Mouse (Mus musculus) limb, embryonic 13.5 days (tissue): ENCODE results near the gene Klra17. TPM values are rescaled to one million over a fixed set of nuclear protein-coding genes. Genes with fewer than 3 reads are reported as not detected.
"Not testable (repeated sequence)": the region's sequence is repeated elsewhere in the genome, so short reads cannot be mapped to it uniquely, and the experiment has no call there.

Experiments used
- ATAC-seq: fragments of 200-750 bp; cut with Nextera tagmentation; 2 replicates; pipeline ENCODE4 v1.8.0; 2017; ENCODE audit warnings: low read depth, moderate number of reproducible peaks, moderate TSS enrichment; ENCODE audit not compliant: low FRiP score
- H3K27ac ChIP-seq: fragments of 300-500 bp; sonication (generic); 2 replicates; pipeline ENCODE4 v1.5.1; 2015; ENCODE audit warnings: inconsistent platforms, mild to moderate bottlenecking, moderate library complexity
- H3K27me3 ChIP-seq: fragments of 300-500 bp; sonication (generic); 2 replicates; pipeline ENCODE4 v1.6.1; 2015; ENCODE audit warnings: mild to moderate bottlenecking, inconsistent platforms
- H3K36me3 ChIP-seq: fragments of 300-500 bp; sonication (generic); 2 replicates; pipeline ENCODE4 v1.6.1; 2015; ENCODE audit warnings: inconsistent platforms, mild to moderate bottlenecking, moderate library complexity
- H3K4me1 ChIP-seq: fragments of 300-500 bp; sonication (generic); 2 replicates; pipeline ENCODE4 v1.6.1; 2015; ENCODE audit warnings: inconsistent platforms
- H3K4me2 ChIP-seq: fragments of 300-500 bp; sonication (generic); replicated peaks from 2 replicates; pipeline ENCODE4 v1.6.1; 2015; ENCODE audit warnings: inconsistent platforms, mild to moderate bottlenecking, moderate library complexity
- H3K4me3 ChIP-seq: fragments of 300-500 bp; sonication (generic); 2 replicates; pipeline ENCODE4 v1.5.1; 2015; ENCODE audit warnings: moderate library complexity, mild to moderate bottlenecking, inconsistent platforms
- H3K9ac ChIP-seq: fragments of 300-500 bp; sonication (generic); 2 replicates; pipeline ENCODE4 v1.6.1; 2015; ENCODE audit warnings: mild to moderate bottlenecking, inconsistent platforms
- H3K9me3 ChIP-seq: fragments of 300-500 bp; sonication (generic); 2 replicates; pipeline ENCODE4 v1.6.1; 2016; ENCODE audit warnings: inconsistent platforms
- WGBS: fragments of 180-500 bp; shearing (Covaris S2); methylation state at CpG from one replicate; pipeline ENCODE4 v1.1.7; 2015; 5-methylcytosine and 5-hydroxymethylcytosine counted together
- polyA plus RNA-seq: library from polyadenylated mRNA; unstranded; fragments of >200 nt; fragmentation: Nextera tagmentation; extraction: Ambion mirVana; gene quantifications from 2 replicates; pipeline ENCODE4 v1.2.1, GENCODE M21; 2015

The Klra17 gene
- polyA plus RNA-seq: not detected in 2 replicates

- ATAC-seq: no peak
- peaks cover 23% of the 10 kb centered on the region for H3K9me3 ChIP-seq
- H3K4me1 ChIP-seq: no peaks in the 10 kb centered on the region
- H3K9ac ChIP-seq: no peak within 1 kb of the TSS
- H3K4me3 ChIP-seq: no peak within 1 kb of the TSS
- no peaks in the 10 kb centered on the region for H3K27me3 ChIP-seq
- no peaks in the 10 kb centered on the region for H3K36me3 ChIP-seq
- 62% methylated on average over 1 of the region's 1 CpGs for WGBS
- H3K4me2 ChIP-seq: no peak within 1 kb of the TSS
- H3K27ac ChIP-seq: no peak within 1 kb of the TSS
Measured at GRCm38 (mm10) chr6:129876549-129876948, at the start of gene Klra17. Klra17 (minus strand) TSS chr6:129876672.

DNA sequence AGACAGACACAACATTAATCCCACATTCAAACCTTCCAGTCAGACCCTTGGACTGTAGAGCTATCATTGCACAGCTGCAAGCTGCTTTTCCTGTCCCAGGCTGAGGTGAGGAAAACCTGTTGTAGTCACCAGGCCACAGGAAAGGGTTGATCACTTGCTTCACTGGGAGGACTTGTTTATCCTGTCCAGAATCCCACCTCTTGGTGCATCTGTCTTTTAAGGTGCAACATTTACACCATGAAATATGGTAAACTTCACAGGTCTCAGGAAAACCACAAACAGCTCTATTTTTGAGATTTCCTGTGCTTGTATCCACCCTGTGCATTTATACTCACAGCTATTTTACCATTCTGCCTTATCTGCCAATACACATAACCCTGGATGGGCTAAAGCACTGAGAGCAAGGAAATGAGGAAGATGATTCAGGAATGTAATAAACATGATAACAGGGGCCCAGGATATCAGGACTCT, 41.0 kb upstream of the Klra17 start, which contains the start of gene Klra5:
TSS of gene Klra5 (minus strand) at position 175 of the 471 bp plus-strand sequence.
- not testable (repeated sequence) for H3K36me3 ChIP-seq, H3K4me2 ChIP-seq, H3K9ac ChIP-seq, H3K4me3 ChIP-seq, H3K27ac ChIP-seq, ATAC-seq, H3K4me1 ChIP-seq, H3K27me3 ChIP-seq
- H3K9me3 ChIP-seq: peaks cover 27% of the 10 kb centered on the region

GRCm38 (mm10) chr6:129916996-129917395, 40.5 kb upstream of the Klra17 start:
- H3K9me3 ChIP-seq: peaks cover 25% of the 10 kb centered on the region
- no peak overlapping the region for H3K9ac ChIP-seq
- H3K36me3 ChIP-seq: no peaks in the 10 kb centered on the region
- no peaks in the 10 kb centered on the region for H3K4me1 ChIP-seq
- H3K4me2 ChIP-seq: no peak overlapping the region
- WGBS: 84% methylated on average over 1 of the region's 1 CpGs
- H3K4me3 ChIP-seq: no peak overlapping the region
- no peaks in the 10 kb centered on the region for H3K27me3 ChIP-seq
- no peak overlapping the region for H3K27ac ChIP-seq
- no peak for ATAC-seq

DNA sequence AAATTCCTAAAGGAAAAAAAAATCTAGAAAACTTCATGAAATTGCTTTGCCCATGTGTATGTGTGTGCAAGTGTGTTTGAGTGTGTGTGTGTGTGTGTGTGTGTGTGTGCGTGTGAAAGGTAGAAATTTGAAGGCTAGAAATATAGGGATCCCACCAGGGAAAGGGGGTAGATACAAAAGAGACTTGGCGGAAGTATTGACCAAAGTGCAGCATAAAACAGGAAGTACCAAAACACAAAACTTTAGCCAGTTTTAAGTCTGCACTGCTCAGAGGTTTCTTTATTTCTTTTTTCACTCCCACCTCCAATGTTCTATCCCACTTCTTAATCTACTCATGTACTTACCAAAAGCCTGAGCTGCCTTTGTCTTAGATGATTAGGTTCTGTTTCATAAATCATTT, 6.1 kb upstream of the Klra17 start:
- no peaks in the 10 kb centered on the region for H3K4me1 ChIP-seq
- ATAC-seq: no peak
- no peak overlapping the region for H3K27ac ChIP-seq
- no peak overlapping the region for H3K4me3 ChIP-seq
- H3K9ac ChIP-seq: no peak overlapping the region
- peaks cover 28% of the 10 kb centered on the region for H3K9me3 ChIP-seq
- no peaks in the 10 kb centered on the region for H3K36me3 ChIP-seq
- 83% methylated on average over 2 of the region's 2 CpGs for WGBS
- no peak overlapping the region for H3K4me2 ChIP-seq
- no peaks in the 10 kb centered on the region for H3K27me3 ChIP-seq

GRCm38 (mm10) chr6:129862349-129862748, 14.1 kb downstream of the Klra17 start, which contains the start of gene Gm17631:
Gm17631 (plus strand) TSS chr6:129862649.
- not testable (repeated sequence) for H3K27ac ChIP-seq, H3K4me1 ChIP-seq, H3K27me3 ChIP-seq, H3K4me2 ChIP-seq, H3K9me3 ChIP-seq, H3K9ac ChIP-seq, ATAC-seq, H3K36me3 ChIP-seq, H3K4me3 ChIP-seq
- no CpG with 5 or more reads among the region's 3 CpGs for WGBS

GRCm38 (mm10) chr6:129825559-129825958, 50.9 kb downstream of the Klra17 start:
- no peak overlapping the region for H3K27ac ChIP-seq
- H3K9ac ChIP-seq: no peak overlapping the region
- no peaks in the 10 kb centered on the region for H3K4me1 ChIP-seq
- H3K9me3 ChIP-seq: peaks cover 15% of the 10 kb centered on the region; the same call in 1 of the 2 replicates
- 78% methylated on average over 1 of the region's 1 CpGs for WGBS
- H3K4me2 ChIP-seq: no peak overlapping the region
- H3K4me3 ChIP-seq: no peak overlapping the region
- no peak for ATAC-seq
- no peaks in the 10 kb centered on the region for H3K36me3 ChIP-seq
- H3K27me3 ChIP-seq: no peaks in the 10 kb centered on the region

GRCm38 (mm10) chr6:129824004-129824403, 52.5 kb downstream of the Klra17 start:
- Histone ChIP-seq H3K27me3 (no peaks in the 10 kb centered on the region), H3K9me3 (0 out of 2 replicates have a peak, but pooled peaks cover 9% of the 10 kb centered on the region), H3K4me2 (no peak overlapping the region), H3K36me3 (no peaks in the 10 kb centered on the region), H3K27ac (no peak overlapping the region), H3K4me3 (no peak overlapping the region), H3K9ac (no peak overlapping the region), H3K4me1 (no peaks in the 10 kb centered on the region)
- WGBS: 82% methylated on average over 1 of the region's 1 CpGs
- ATAC-seq: no peak

GRCm38 (mm10) chr6:129817731-129818130, 58.7 kb downstream of the Klra17 start:
- H3K36me3 ChIP-seq: no peaks in the 10 kb centered on the region
- no peak overlapping the region for H3K9ac ChIP-seq
- H3K4me1 ChIP-seq: no peaks in the 10 kb centered on the region
- no peak overlapping the region for H3K4me3 ChIP-seq
- WGBS: 59% methylated on average over 3 of the region's 3 CpGs
- H3K27ac ChIP-seq: no peak overlapping the region
- no peak for ATAC-seq
- H3K9me3 ChIP-seq: no peaks in the 10 kb centered on the region
- H3K4me2 ChIP-seq: no peak overlapping the region
- no peaks in the 10 kb centered on the region for H3K27me3 ChIP-seq

DNA sequence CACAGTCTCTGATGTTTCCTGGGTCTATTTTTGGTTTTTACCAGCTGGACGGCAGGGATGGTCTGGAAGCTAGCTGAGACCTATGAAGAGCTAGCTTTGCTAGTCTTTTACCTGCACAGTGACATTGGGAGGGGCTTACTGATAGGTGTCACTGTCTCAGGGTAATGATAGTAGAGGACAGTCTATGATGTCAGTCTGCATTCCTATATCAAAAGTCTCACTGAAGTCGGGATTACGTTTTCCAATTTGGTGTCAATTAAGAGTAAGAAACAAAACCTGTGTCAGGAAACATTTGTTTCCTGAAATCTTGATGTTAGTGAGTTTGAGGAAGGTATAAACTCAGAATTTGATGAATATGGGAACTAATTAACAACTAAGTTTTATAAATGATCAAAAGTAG, 92.3 kb downstream of the Klra17 start, which contains the start of gene Gm156:
TSS of gene Gm156 (minus strand) at position 101 of the 400 bp plus-strand sequence.
- not testable (repeated sequence) for H3K9me3 ChIP-seq, H3K4me2 ChIP-seq, H3K27me3 ChIP-seq, H3K9ac ChIP-seq, H3K4me1 ChIP-seq, H3K4me3 ChIP-seq, H3K27ac ChIP-seq, ATAC-seq, H3K36me3 ChIP-seq
- 89% methylated on average over 3 of the region's 3 CpGs for WGBS

Other genes with a start within 250 kb of the Klra17 start
- gene Klrc3, start 233.3 kb downstream of the Klra17 start, polyA plus RNA-seq: not detected in 2 replicates
- gene Klrc2, start 216.0 kb downstream of the Klra17 start, polyA plus RNA-seq: not detected in 2 replicates
- not detected in 2 replicates for gene Klrc1, start 197.7 kb downstream of the Klra17 start, polyA plus RNA-seq
- not detected in 2 replicates for gene Klri1, start 159.5 kb downstream of the Klra17 start, polyA plus RNA-seq
- not detected in 2 replicates for gene Klri2, start 136.2 kb downstream of the Klra17 start, polyA plus RNA-seq
- not detected in 2 replicates for gene Gm156, start 92.4 kb downstream of the Klra17 start, polyA plus RNA-seq
- not detected in 2 replicates for gene Gm17631, start 14.0 kb downstream of the Klra17 start, polyA plus RNA-seq
- not detected in 2 replicates for gene Klra5, start 41.0 kb upstream of the Klra17 start, polyA plus RNA-seq
- not detected in 2 replicates for gene Klra6, start 150.3 kb upstream of the Klra17 start, polyA plus RNA-seq
- gene Klra4, start 190.6 kb upstream of the Klra17 start, polyA plus RNA-seq: not detected in 2 replicates